Mouse (Mus musculus) cerebellum, adult 9-10 months (tissue): ENCODE measurements around the gene Dzip1l.

ENCODE experiments used
- DNase-seq: peaks from one replicate; pipeline ENCODE4 v3.0.0; 2022

The Dzip1l gene

DNA sequence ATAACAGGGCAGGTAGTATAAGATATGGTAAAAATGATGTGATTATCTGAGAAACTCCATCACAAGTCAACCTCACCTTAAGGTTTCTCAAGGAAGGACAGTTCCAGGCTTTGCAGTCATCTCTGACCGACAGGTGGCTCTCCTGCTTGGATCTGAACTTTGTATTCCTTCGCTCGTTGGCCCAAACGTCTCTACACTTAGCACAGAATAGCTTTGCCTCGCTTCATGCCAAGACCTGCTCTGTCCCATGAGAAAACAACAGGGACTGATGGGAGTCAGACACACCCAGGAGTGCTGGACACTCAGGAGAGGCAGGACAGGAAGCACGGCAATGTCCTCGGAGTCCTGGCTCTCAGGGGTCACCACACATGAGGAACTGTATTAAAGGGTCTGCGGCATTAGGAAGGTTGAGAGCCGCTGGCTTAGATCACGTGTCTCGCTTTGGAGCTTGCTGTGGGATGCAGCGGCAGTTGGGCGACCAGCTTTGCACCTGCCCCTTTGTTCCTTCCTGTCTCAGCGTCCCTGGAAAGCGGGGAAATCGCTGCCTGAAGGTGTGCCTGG, 32.4 kb downstream of the Dzip1l start:
- no peak for DNase-seq

DNA sequence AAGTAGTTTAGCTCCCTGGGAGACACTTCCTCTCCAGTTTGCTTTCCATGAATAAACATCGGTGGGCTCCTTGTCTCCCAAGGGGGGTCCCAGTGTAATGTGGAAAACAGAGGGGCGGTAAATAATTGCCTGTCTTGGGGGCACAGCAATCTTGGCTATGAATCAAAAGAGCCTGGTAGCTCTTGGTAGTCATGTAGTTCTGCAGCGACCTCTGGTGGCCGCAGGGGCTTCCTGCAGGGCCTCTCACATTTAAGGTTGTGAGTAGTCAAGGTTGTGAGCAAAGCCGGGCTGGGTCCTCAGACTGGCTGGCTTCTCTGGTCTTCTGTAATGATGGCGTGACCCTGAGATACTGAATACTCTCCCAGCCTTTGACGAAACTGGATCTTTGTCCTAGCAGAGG, 33.1 kb downstream of the Dzip1l start:
- peak; percentile 75 for DNase-seq

DNA sequence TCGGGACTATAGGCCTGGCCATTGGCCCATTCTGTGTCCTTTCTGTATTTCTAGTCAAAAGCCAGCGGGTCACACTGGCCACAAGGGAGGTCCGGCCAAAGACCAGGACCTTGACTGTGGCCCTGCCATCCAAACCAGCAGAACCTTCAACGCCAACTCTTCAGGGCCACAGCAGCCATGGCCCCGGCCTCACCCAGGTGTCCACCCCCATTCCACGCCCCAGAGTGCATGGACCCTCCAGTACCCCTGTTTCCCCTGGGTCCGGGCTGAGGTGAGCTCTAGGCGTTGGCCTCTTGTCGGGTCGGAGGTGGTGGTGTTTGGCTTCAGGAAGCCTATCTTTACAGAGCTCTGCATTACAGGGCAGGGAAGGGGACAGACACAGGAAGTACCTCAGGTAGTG, 33.6 kb downstream of the Dzip1l start:
- DNase-seq: no peak

DNA sequence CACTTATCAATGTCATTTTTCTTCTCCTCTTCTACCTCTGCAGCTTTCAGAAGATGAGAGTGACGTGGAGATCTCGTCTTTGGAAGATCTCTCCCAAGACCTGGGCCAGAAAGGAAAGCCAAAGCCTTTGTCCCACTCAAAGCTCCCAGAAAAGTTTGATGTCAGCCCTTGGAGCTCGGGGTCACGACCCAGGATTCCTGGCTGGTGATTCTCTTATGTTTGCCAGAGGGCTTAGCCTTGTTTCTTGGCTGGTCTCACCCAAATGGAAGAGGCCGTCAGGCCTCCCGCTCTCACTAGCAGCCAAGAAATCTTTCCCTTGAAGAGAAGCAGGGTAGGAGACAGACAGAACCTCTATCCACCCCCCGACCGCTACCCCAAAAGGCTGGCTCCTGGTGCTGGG, 38.3 kb downstream of the Dzip1l start:
- no peak for DNase-seq

DNA sequence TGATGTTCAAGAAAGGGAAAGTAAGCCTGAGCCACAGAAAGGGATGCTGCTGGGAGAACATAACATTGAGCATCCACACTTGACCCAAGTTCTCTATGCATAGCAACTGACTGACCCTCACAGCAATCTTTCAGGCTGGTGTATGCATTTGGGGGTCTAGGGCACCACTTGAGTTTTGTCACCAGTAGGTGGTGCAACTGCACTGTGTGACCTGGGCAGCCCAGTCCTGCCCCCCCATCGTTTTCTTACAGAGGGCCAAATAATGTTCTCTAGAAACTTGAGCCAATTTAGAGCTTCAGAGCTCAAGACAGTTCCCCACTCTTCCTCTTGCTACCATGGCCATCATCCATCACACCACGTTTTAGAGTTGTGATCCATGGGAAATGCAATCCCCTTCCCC, 42.3 kb downstream of the Dzip1l start:
- DNase-seq: no peak

DNA sequence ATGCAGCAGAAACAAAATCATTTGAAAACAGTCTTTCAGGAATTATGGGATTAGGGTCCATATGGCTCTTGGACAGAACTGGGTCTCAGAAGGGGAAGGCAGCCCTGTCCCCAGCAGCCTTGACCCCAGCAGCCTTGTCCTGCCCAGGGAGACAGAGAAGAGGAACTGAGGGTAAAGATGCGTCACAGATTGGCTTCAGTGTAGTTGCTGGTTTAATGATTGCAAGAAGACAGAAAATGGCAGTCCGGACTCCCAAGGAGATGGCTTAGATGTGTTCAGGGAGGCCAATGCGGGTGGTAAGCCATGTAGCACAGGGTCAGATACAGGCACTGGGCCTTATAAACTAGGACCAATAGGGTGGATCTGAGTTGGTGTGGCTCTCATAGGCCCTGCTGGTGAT, 46.4 kb downstream of the Dzip1l start:
- DNase-seq: no peak

DNA sequence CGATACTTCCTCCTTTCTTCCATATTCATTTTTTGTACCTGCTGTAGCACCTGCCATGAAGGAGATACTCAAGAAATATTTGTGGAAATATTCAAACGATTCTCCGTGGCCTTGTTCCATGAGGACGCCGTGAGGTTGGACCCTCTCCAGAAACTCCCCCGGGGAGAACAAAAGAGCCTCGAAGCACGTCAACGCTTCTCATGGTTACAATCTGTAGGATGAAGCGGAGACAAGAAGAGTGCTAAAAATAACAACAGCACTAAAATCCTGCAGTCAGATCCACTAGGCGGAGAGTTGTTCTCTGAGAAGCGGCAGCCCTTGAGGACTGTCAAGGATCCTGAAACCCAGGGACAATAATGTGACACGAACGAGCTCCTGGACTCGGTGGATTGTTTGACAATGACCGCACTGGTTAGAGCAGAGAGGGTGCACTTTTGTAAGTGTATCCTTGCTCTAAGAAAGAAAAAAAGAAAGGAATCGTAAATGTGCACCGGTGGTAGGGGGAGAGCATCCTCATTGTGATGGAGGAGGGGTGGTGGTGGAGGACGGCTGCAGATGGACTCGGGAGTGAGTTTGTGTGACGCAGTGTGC, 52.8 kb downstream of the Dzip1l start:
- no peak for DNase-seq

DNA sequence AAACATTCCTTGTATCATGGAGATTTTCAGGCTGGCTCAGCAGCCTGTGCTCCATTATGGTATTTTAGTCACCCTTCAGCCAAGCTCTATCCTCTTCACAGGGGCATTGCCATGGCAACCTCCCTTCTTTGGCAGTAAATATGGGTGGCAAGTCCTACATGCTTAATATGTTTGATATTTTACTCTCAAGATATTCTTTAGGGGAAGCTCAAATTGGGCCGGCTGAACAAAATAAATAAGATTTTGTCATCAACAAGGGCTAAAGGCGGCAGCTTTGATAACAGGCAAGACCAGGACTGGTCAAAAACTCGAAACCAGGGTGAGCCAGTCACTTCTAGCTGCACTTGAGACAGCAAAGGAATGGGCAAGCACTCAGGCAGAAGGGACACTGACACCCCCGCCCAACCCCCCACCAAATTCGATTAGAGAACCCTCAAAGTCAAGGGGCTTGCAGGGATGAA, 55.8 kb downstream of the Dzip1l start:
- no peak for DNase-seq

DNA sequence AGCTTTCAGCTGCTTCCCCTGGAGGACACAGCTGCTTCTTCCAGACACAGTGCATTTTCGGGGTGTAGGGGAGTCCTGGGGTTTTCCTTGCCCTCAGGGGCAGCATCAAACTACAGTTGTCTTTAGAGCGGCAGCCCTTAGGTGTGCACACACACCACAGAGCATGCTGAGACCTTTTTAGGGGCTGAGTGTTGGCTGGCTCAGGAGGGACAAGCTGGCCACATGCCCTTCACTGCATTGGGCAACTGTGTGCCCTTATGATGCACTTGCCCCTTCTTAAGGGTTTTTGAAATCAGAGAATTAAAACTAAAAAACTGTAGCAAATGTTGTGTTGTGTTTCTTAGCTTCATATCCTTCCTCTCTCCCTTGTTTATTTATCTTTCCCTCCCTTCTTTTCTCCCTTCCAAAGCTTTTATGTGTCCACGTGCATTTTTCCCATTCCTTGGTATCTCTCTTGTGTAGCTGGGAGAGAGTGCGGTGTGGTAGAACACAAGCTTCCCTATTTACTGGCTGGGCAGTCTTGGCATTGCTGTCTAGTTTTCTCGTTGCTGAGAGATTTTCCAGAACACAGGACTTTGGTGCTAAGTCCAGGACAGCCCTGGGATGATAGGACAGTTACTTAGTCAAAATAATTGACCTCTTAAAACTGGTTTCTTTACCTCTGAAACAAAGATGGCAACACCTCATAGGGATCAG, 56.4 kb downstream of the Dzip1l start:
- no peak for DNase-seq

DNA sequence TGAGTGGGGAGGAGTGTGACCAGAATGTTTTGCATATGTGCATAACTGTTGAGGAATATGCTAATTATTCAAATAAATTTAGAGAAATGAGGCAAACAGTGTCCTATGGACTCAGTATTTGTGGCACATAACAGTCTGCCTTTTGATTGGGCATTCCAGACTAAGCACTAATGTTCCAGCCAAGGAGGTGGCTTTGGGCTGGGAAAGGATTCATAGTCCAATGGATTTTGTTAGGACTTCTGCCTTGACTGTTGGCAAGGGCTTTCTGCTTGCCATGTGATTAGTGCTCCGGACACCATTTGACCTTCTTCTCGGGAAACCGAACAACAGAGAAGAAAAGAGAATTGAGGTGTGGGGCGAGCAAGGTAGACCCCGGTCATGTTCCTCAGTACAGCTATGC, 60.5 kb downstream of the Dzip1l start:
- DNase-seq: no peak

DNA sequence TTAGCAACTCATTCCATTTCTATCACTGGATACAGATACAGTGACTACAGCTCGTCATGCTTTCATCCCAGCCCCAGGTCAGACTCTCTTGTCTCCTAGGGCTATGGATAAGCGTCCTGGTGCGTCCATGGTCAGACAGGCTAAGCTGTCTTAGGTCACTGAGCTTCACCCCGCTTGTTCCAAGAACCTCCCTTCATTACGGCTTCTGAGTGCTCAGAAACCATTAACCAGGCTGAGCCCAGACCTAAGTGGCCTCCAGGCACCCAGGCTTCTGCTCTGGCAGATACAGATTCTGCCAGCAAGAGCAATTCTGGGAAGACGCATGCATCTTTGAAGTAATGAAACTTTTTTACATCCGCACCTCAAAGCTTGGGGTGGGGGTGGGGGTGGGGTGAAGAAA, 61.1 kb downstream of the Dzip1l start:
- no peak for DNase-seq

DNA sequence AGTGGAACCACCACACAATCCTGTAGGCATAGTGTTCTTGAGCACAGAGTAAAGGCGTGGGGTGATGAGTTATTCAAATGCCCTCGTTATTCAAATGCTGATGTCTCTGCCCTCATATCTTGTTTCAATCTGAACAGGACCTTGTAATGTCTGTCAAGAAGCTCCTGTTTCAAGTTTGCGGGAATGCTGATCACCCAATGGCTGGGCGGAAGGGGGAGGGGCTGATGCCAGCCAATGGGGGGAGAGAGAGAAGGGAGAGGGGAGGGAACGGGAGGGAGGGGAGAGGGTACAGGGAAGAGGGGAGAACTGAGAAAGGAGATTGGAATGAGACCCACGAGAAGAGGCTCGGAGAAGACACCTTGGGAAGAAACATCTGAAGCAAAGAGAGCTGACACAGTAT, 65.7 kb downstream of the Dzip1l start:
- no peak for DNase-seq

DNA sequence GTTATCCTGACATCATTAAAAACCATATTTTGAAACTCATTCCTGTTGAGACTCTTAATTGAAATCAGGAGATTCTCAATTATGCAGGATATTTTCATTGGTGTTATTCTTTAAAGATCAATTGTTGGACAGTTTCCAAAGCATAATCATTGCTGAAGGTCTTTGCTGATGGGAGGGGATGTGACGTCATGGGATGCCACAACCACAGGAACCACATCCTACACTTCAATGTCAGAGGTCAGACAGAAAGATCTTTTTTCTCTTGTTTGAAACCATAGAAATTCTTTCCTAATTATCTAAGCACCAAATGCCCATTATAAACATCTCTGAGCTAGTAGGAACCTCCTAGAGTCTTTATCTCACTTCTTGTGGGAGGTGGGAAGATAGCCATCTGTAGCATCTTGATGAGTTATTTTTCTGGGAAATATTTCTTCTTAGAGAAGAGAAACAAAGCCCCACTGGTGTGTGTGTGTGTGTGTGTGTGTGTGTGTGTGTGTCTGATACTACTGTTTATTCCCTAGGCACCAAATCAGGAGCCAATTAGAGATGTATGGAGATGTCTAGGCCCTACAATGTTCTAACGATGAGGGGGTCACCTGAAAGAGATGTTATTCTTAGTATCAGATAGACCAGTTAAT, 70.6 kb downstream of the Dzip1l start:
- no peak for DNase-seq

DNA sequence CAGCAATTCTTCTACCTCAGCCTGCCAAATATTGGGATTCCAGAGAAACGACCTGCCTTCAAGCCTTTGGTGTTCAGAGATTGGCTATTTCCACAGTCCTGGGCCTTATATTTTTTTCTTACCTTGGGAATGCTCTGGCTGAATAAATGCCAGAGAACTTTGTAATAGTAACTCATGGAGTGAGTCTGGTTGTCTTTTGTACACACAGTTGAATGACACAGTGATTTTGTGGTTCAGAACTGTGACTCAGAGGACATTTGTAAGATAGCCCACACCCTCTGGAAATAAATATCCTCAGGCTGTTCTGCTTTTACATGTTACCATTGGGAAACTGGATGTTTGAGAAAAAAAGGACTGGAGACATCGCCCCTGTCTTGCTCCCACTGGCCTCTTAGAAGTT, 71.9 kb downstream of the Dzip1l start:
- DNase-seq: no peak

DNA sequence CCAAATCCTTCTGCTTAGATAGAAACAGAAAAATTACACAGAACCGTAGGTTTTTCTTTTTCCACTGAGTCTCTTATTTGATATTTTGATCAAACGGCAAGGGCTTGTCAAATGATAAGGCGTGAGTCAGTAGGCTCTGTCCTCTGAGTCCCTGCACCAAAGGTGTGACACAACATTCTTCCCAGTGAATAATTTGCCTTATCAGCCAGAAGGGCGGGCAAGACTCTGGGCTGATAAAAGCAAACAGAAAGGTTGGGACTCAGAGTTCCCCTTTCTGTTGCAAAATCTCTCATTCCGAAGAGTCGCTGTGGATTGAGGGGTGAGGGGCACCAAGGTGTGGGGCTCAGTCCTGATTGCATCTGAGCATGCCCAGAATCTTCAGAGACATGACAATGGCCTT, 72.9 kb downstream of the Dzip1l start:
- DNase-seq: no peak

DNA sequence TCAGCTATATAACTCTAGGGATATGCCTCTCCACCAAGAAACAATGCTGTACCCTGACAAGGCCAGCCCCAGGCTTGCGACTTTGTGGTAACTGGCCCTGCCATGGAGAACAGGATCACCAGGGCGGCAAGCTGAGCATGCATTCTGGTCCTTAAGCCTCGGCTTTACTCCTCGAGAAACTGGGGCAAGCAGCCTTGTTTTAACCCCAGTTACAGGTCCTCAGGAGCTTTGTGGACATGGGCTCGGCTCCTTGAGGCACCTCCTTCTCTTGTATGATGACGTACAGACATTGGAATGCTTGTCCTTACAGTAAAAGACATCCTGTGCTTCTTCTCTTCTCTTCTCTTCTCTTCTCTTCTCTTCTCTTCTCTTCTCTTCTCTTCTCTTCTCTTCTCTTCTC, 74.4 kb downstream of the Dzip1l start:
- no peak for DNase-seq

DNA sequence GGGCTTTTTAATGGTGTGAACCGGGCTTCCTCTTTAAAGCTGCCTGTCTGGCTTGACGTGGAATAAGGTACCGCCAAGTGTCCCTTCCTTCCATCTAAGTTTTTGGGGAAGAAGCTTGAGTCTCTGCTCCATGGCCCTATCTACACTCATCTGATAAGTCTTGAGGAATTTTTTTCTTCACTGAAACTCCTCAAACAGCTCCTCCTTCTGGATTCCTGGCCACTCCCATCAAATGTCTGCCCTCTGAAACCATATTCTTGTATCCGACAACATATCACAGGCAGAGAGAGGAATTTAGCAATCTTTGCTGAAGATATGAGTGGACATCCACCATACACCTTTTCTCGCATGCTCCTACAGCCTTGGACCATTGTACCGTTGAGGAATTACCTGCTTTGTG, 77.0 kb downstream of the Dzip1l start:
- no peak for DNase-seq

DNA sequence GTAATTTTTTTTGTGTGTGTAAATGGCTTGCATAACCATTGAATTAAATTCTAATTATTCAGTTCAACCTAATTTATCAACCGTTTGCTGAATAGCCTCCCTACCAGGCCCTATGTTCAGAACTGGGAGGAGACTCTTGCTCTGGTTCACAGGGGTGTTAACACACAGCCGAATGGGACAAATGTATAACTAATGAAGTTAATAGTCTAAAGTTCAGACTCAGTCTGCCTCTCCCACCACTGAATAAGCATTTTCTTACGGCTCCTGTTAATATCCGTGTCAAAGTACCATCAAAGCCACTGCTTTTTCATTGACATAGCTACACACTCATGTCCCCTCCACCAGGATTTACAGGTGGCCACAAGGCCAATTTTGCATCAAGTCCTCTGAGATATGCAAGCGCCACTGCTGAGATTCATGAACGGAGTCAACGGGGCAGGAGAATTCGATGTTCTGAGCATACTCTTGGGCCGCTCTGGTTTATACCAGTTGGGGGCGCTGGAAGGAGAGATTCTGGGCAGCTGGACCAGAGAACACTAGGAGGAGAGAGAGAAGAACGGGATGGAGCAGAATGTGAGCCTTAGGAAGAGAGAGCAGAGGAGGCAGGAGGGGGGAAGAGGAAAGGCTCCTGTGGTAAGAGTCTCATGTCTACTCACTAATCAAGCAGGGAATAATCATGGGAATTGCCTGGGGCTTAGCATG, 78.3 kb downstream of the Dzip1l start:
- no peak for DNase-seq

DNA sequence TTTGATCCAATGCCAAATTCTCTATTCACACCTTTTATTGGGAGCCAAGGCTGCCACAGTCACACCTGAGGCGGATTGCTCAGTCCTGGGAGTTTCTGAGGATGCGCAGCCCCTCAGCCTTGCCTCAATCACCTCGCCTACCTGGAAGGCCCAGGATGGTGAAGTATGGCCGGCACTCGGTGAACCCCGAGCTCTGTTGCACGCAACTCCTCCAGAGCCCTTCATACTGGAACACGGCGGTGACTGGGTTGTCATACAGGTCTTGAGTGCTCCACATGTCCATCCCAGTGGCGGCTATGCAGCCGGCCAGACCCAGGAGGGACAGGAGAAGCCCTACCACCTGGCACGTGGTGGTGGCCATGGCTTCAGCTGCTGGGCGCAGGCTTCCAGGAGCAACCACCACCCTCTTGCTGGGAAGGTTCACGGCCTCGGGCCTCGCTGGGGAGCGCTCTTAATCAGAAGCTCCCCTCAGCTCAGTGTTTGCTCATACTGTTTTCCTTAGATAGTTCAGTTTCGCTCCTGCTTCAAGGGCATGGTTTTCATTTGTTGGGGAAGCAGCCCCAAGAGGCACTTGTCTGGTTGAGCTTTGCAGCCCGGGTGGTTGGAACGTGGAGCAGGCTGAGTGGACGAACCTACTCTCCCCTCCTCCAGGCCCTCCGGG, 80.4 kb downstream of the Dzip1l start:
- DNase-seq: no peak

DNA sequence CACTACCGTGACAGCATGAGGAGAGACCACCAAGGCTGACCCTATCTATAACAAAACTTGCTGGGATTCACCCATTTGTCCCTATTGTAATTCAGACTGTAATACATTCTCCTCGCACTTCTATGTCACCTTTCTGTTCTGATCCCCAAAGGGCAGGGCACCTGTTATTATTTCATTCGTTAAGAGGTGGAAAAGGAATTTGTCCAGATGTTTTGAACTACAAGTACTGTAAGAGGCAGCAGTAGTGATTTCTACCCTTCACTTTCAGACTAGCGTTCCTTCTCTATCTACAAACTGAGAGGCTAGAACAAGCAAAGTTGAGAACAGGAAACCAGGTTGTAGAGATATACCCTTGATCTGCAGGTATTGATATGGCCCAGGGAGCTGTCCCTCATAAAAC, 81.0 kb downstream of the Dzip1l start:
- no peak for DNase-seq

DNA sequence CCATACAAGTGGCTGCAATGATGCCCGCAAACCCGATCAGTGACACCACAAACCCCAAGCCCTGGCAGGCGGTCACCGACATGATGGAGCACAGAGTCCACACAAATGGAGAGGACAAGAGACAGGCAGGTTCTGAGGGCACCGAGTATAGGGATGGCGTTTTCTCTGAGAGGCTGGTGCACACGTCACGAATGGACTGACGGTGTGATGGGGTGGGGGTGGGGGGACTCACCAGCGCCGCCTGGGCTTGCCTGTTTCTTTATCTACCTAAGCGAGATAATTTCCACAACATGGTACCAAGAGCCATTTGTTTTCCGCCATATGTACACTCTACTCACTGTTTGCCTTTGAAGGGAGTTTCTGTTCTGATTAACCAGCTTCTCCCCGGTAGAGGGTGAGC, 87.8 kb downstream of the Dzip1l start, which contains the start of gene Cldn18:
Gene Cldn18 (minus strand): TSS at position 134 of the 400 bp plus-strand sequence.
- no peak for DNase-seq
